Mouse (Mus musculus) erythroblast, adult 5-6 weeks (primary cell): ENCODE measurements at regions not wholly inside any gene's neighbourhood (a gene's known extent, or its start where the extent isn't known, plus 50 kb on each side); places are given as distances from the start of the nearest gene placed in this dataset.

Experiments used
- ATAC-seq: replicated peaks from 2 replicates; pipeline ENCODE4 v1.8.0; 2016; ENCODE audit warnings: moderate number of reproducible peaks, mild to moderate bottlenecking, moderate TSS enrichment, inconsistent platforms; ENCODE audit not compliant: poor library complexity, low FRiP score, severe bottlenecking

- ATAC-seq: no peak
Measured at GRCm38 (mm10) chr4:105958331-105958730, 168.7 kb downstream of the Gm12728 start.

GRCm38 (mm10) chr4:105961686-105962360, 172.2 kb downstream of the Gm12728 start:
- ATAC-seq: no peak

GRCm38 (mm10) chr4:105962542-105962941, 172.9 kb downstream of the Gm12728 start:
- no peak for ATAC-seq

GRCm38 (mm10) chr4:105968324-105968723, 178.7 kb downstream of the Gm12728 start:
- no peak for ATAC-seq

- no peak for ATAC-seq
Measured at GRCm38 (mm10) chr4:105969628-105970027, 180.0 kb downstream of the Gm12728 start.

- ATAC-seq: no peak
Measured at GRCm38 (mm10) chr4:105970056-105970455, 180.4 kb downstream of the Gm12728 start.

GRCm38 (mm10) chr4:105972736-105973135, 183.1 kb downstream of the Gm12728 start:
- ATAC-seq: no peak

- no peak for ATAC-seq
Measured at GRCm38 (mm10) chr4:105973769-105974397, 184.2 kb downstream of the Gm12728 start.

GRCm38 (mm10) chr4:105974948-105975347, 185.3 kb downstream of the Gm12728 start:
- no peak for ATAC-seq

- no peak for ATAC-seq
Measured at GRCm38 (mm10) chr4:105979048-105979447, 189.4 kb downstream of the Gm12728 start.

- ATAC-seq: no peak
Measured at GRCm38 (mm10) chr4:105983018-105983417, 193.3 kb downstream of the Gm12728 start.

GRCm38 (mm10) chr4:105987963-105988602, 198.4 kb downstream of the Gm12728 start:
- no peak for ATAC-seq

GRCm38 (mm10) chr4:105992581-105993127, 203.0 kb downstream of the Gm12728 start:
- no peak for ATAC-seq

GRCm38 (mm10) chr4:105994390-105994798, 204.7 kb downstream of the Gm12728 start:
- ATAC-seq: no peak

GRCm38 (mm10) chr4:105996060-105996459, 206.4 kb downstream of the Gm12728 start:
- ATAC-seq: no peak

GRCm38 (mm10) chr4:105996893-105997630, 207.4 kb downstream of the Gm12728 start:
- no peak for ATAC-seq

- no peak for ATAC-seq
Measured at GRCm38 (mm10) chr4:106002516-106002915, 212.8 kb downstream of the Gm12728 start.

GRCm38 (mm10) chr4:106005936-106006335, 216.3 kb downstream of the Gm12728 start:
- no peak for ATAC-seq

- no peak for ATAC-seq
Measured at GRCm38 (mm10) chr4:106007334-106008190, 217.9 kb downstream of the Gm12728 start.
